Mouse (Mus musculus): ENCODE measurements at regions not wholly inside any gene's neighbourhood (a gene's known extent, or its start where the extent isn't known, plus 50 kb on each side); places are given as distances from the start of the nearest gene placed in this dataset.

DNA sequence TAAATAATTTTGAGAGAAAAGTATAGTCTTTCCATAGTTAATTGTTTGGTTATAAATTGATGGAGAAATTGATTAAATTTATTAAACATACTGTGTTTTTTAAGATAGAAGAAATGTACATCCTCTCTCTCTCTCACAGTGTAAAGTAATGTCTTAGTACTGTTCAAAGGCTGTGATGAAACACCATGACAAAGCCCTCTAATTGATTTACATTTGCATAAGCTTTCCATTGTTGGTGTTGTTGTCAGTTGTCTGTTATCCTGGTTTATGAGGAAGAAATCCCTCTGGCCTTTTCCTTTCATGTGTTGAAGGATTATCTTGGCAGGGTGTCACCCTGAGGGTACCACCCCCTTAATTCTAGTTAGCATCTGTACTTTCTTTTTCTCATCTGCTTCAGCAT, 207.2 kb upstream of the Dmd start:
- Histone ChIP-seq H3K4me3 (no peak overlapping the region), H3K27ac (no peak overlapping the region), H3K9me3 (no peaks in the 10 kb centered on the region), H3K27me3 (no peaks in the 10 kb centered on the region), H3K36me3 (no peaks in the 10 kb centered on the region), H3K9ac (no peak overlapping the region), H3K4me2 (no peak overlapping the region), H3K4me1 (no peaks in the 10 kb centered on the region)
- no peak for ATAC-seq (ENCODE audit: borderline replicate concordance, extremely low read depth, low FRiP score, low TSS enrichment)

DNA sequence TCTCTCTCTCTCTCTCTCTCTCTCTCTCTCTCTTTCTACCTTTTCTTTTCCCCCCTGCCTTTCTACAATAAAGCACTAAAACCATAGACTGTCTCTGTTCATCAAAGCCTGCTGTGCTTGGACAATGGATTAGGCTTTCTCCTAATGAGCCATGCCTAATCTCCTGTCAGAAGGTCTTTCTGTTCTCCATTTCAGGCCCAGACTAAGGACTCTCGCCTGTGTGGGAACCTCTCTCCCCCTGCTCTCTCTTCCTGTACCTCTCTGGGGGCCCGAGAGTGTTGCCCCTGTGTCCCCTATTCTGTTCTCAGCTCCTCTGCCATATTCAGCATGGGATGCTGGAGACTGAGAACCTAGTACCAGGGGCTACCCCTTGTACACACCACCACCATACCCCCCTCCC, 184.5 kb upstream of the Dmd start:
- Histone ChIP-seq H3K27me3 (no peaks in the 10 kb centered on the region), H3K4me3 (no peak overlapping the region), H3K4me2 (no peak overlapping the region), H3K4me1 (no peaks in the 10 kb centered on the region), H3K27ac (no peak overlapping the region), H3K9me3 (no peaks in the 10 kb centered on the region), H3K9ac (no peak overlapping the region), H3K36me3 (no peaks in the 10 kb centered on the region)
- WGBS = 48% methylated on average over 2 of the region's 2 CpGs
- no peak for ATAC-seq (ENCODE audit: borderline replicate concordance, extremely low read depth, low FRiP score, low TSS enrichment)

DNA sequence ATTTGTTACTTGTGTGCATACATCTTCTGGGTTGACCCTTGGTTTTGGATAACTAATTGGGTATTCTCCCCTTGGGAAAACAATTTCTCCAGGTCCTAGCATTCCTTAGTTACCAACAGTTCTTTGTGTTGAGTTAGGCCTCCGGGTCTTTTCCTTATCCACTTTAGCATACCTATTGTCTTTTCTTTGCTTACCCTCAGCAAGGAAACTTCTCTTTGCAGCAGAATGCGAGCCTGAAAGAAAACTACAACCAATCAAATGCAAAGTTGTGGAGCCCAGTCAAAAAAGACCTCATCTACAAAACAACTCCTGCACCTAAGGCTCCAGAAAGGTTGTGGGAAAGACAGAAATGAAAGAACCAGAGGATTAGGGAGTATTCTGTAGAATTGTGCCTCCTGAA, 139.5 kb upstream of the Dmd start:
- Histone ChIP-seq H3K4me3 (no peak overlapping the region), H3K9ac (no peak overlapping the region), H3K4me1 (no peaks in the 10 kb centered on the region), H3K9me3 (no peaks in the 10 kb centered on the region), H3K27ac (no peak overlapping the region), H3K27me3 (no peaks in the 10 kb centered on the region), H3K36me3 (no peaks in the 10 kb centered on the region), H3K4me2 (no peak overlapping the region)
- no peak for ATAC-seq (ENCODE audit: borderline replicate concordance, extremely low read depth, low FRiP score, low TSS enrichment)
- 44% methylated on average over 2 of the region's 2 CpGs for WGBS

DNA sequence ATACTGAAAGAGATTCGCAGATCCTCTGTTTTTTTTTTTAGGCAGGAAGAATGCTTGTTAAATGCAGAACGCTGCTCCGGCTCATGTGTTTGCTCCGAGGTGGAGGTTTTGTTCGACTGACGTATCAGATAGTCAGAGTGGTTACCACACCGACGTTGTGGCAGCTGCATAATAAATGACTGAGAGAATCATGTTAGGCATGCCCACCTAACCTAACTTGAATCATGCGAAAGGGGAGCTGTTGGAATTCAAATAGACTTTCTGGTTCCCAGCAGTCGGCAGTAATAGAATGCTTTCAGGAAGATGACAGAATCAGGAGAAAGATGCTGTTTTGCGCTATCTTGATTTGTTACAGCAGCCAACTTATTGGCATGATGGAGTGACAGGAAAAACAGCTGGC, 134.1 kb upstream of the Dmd start:
- Histone ChIP-seq H3K36me3 (no peaks in the 10 kb centered on the region), H3K27ac (no peak overlapping the region), H3K4me1 (no peaks in the 10 kb centered on the region), H3K4me3 (peak overlapping the region; percentile 29), H3K9ac (no peak overlapping the region), H3K27me3 (no peaks in the 10 kb centered on the region), H3K9me3 (no peaks in the 10 kb centered on the region), H3K4me2 (peak overlapping the region; percentile 43)
- WGBS = 19% methylated on average over 11 of the region's 11 CpGs
- no peak for ATAC-seq (ENCODE audit: borderline replicate concordance, extremely low read depth, low FRiP score, low TSS enrichment)

DNA sequence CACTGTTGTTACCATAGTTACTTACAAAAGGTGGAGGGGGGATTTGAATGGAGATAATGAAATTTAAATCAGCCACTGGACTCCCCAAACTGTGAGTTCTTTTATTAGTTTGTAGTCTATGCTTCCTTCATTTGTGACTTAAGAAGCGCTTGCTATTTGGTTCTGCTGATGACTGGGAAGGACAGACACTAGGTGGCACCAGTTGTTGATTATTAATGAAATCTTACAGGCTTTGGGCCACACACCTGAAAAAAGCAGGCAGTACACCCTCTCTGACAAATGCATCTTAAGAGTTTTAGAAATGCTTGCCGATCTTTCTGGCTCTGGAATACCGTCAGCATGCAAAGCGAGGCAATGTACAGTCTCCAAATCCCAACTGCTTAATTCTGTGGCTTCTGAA, 131.6 kb upstream of the Dmd start:
- Histone ChIP-seq H3K36me3 (no peaks in the 10 kb centered on the region), H3K9me3 (no peaks in the 10 kb centered on the region), H3K9ac (no peak overlapping the region), H3K4me1 (no peaks in the 10 kb centered on the region), H3K4me3 (no peak overlapping the region), H3K27ac (no peak overlapping the region), H3K4me2 (no peak overlapping the region), H3K27me3 (no peaks in the 10 kb centered on the region)
- no peak for ATAC-seq (ENCODE audit: borderline replicate concordance, extremely low read depth, low FRiP score, low TSS enrichment)
- 43% methylated on average over 4 of the region's 4 CpGs for WGBS

DNA sequence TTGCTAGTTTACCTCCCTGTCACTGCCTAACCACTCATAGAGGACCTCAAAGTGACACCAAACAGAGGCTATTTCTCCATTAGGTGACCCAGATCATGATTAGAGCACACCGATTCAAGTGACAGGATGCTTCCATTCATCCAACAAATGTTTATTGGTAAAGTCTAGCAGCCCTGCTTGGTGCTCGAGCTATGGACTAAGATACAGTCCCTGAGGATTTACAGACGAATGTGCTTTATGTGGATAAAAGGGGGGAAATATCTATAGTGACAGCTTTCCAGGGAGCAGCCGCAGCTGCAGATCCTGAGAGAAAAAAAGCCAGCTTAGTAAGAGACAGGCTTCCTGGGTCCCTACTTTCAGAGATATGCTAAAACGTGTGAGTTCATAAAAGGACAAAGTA, 125.1 kb upstream of the Dmd start:
- Histone ChIP-seq H3K27ac (no peak overlapping the region), H3K9me3 (no peaks in the 10 kb centered on the region), H3K4me1 (no peaks in the 10 kb centered on the region), H3K27me3 (no peaks in the 10 kb centered on the region), H3K36me3 (no peaks in the 10 kb centered on the region), H3K9ac (no peak overlapping the region), H3K4me2 (no peak overlapping the region), H3K4me3 (no peak overlapping the region)
- no peak for ATAC-seq (ENCODE audit: borderline replicate concordance, extremely low read depth, low FRiP score, low TSS enrichment)
- WGBS = 30% methylated on average over 5 of the region's 5 CpGs

DNA sequence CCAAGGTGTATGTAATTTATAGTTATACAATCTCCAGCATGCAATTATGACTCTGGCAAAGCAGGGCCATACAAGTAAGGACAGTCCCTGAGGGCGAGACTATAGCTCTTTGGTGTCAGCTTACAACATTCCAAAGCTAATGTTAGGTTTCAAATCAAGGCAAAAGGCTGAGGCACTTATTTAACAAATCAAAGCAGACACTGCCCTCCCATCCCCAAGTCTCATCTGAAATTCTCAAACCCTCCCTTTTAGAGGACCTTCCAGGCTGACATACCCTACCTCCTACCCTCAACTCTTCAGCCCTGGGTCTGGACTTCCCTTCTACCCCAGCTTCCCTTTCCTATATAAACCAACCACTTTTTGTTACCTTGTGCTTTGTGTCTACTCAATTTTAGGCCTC, 82.6 kb upstream of the Dmd start:
- Histone ChIP-seq H3K36me3 (no peaks in the 10 kb centered on the region), H3K27ac (no peak overlapping the region), H3K27me3 (no peaks in the 10 kb centered on the region), H3K4me2 (no peak overlapping the region), H3K4me1 (no peaks in the 10 kb centered on the region), H3K9ac (no peak overlapping the region), H3K9me3 (no peaks in the 10 kb centered on the region), H3K4me3 (no peak overlapping the region)
- no peak for ATAC-seq (ENCODE audit: borderline replicate concordance, extremely low read depth, low FRiP score, low TSS enrichment)
- WGBS = 20% methylated on average over 1 of the region's 1 CpGs

Data from lung, embryonic 15.5 days (tissue).